In genomic region chr9:73045204-73045603, GRCm38 (mm10) we compare ENCODE assay signal across 8 mouse cellular contexts. TPM values are rescaled to one million over a fixed set of nuclear protein-coding genes. Genes with fewer than 3 reads are reported as not detected.
A peak's percentile ranks its signal among the peaks of the same experiment; 100 is the strongest.
DNase-seq lines count a peak whose midpoint lies in the region; ATAC-seq and TF ChIP-seq lines count a peak whose summit lies in the region.

No protein-coding gene starts in this region.

- 14% methylated on average over 7 of the region's 7 CpGs for WGBS in hindbrain, embryonic 10.5 days
- WGBS in liver, embryonic 15.5 days (ENCODE audit: insufficient replicate concordance), result 8% methylated on average over 7 of the region's 7 CpGs

- peak overlapping the region; percentile 85 for H3K27ac ChIP-seq in layer of hippocampus, adult 2 months
- peak overlapping the region; percentile 57 for H3K27ac ChIP-seq in hindbrain, embryonic 10.5 days
- peak overlapping the region; percentile 43 for H3K27ac ChIP-seq in liver, embryonic 15.5 days (replicated peaks)

- peaks cover 16% of the 10 kb centered on the region for H3K27me3 ChIP-seq in hindbrain, embryonic 10.5 days (ENCODE audit: insufficient read depth, poor library complexity, severe bottlenecking)
- H3K27me3 ChIP-seq in liver, embryonic 15.5 days, result no peaks in the 10 kb centered on the region

- peaks cover 27% of the 10 kb centered on the region for H3K4me1 ChIP-seq in hindbrain, embryonic 10.5 days (replicated peaks)
- peaks cover 27% of the 10 kb centered on the region for H3K4me1 ChIP-seq in liver, embryonic 15.5 days (replicated peaks)

- H3K4me2 ChIP-seq in liver, embryonic 15.5 days, result peak overlapping the region; percentile 86

- no peaks in the 10 kb centered on the region for H3K36me3 ChIP-seq in hindbrain, embryonic 10.5 days
- H3K36me3 ChIP-seq in liver, embryonic 15.5 days (replicated peaks), result no peaks in the 10 kb centered on the region

- no peak for DNase-seq in layer of hippocampus, adult 2 months (ENCODE audit: low spot score in 2 of 2)
- DNase-seq in layer of hippocampus, postnatal 10 days (ENCODE audit: low spot score in 2 of 2), result no peak
- DNase-seq in cerebellum, adult 8-10 months, result peak; percentile 41
- peak; percentile 21 for DNase-seq in hindbrain, embryonic 10.5 days (ENCODE audit: low spot score)
- peak; percentile 31 for DNase-seq in thymus, postnatal 14 days
- DNase-seq in layer of hippocampus, postnatal 25 days (ENCODE audit: extremely low spot score in 1 of 2, low spot score in 1 of 2), result no peak
- no peak for DNase-seq in urinary bladder, postnatal 36 days (ENCODE audit: low spot score in 2 of 2)

- H3K9ac ChIP-seq in liver, embryonic 15.5 days, result peak overlapping the region; percentile 46

- no peaks in the 10 kb centered on the region for H3K9me3 ChIP-seq in hindbrain, embryonic 10.5 days
- H3K9me3 ChIP-seq in liver, embryonic 15.5 days (replicated peaks), result no peaks in the 10 kb centered on the region

- TF ChIP-seq CTCF in layer of hippocampus, adult 2 months (conservative IDR thresholded peaks at IDR 0.05), result no peak

- peak overlapping the region; percentile 66 for H3K4me3 ChIP-seq in layer of hippocampus, adult 2 months
- H3K4me3 ChIP-seq in hindbrain, embryonic 10.5 days, result peak overlapping the region; percentile 59
- H3K4me3 ChIP-seq in liver, embryonic 15.5 days (replicated peaks), result peak overlapping the region; percentile 60

- ATAC-seq in liver, embryonic 15.5 days (ENCODE audit: insufficient read depth), result no peak

RNA-seq across cellular contexts. Expression of gene Rab27a, which starts 0.6 kb away (rescaled TPM):
- total RNA-seq in layer of hippocampus, adult 2 months (2021), result 10 to 100 TPM; 14.5 to 17.3 TPM
- total RNA-seq in layer of hippocampus, postnatal 10 days (2021), result 1 to 10 TPM; 7.1 to 8.7 TPM
- 1.5 and 2.1 TPM in 2 replicates for polyA plus RNA-seq in hindbrain, embryonic 10.5 days (2016; fragmentation: Nextera tagmentation; extraction: Ambion mirVana)
- 6.6 and 7.5 TPM in 2 replicates for polyA plus RNA-seq in liver, embryonic 15.5 days (2015; fragmentation: Nextera tagmentation; extraction: Ambion mirVana)
- 10 to 100 TPM; 11.4 to 11.9 TPM for total RNA-seq in layer of hippocampus, postnatal 25 days (2021)

RNA-seq across cellular contexts. Expression of gene Pigb, which starts 5.0 kb away (rescaled TPM):
- 10 to 100 TPM; 16.8 to 17.7 TPM for total RNA-seq in layer of hippocampus, adult 2 months (2021)
- total RNA-seq in layer of hippocampus, postnatal 10 days (2021), result 10 to 100 TPM; 14.9 to 16.4 TPM
- polyA plus RNA-seq in hindbrain, embryonic 10.5 days (2016; fragmentation: Nextera tagmentation; extraction: Ambion mirVana), result 15.0 and 15.8 TPM in 2 replicates
- polyA plus RNA-seq in liver, embryonic 15.5 days (2015; fragmentation: Nextera tagmentation; extraction: Ambion mirVana), result 4.3 and 4.6 TPM in 2 replicates
- total RNA-seq in layer of hippocampus, postnatal 25 days (2021), result 10 to 100 TPM; 13.7 to 18.1 TPM

RNA-seq across cellular contexts. Expression of gene Khdc3, which starts 56.4 kb away (rescaled TPM):
- 1 to 10 TPM; 3.8 to 5.4 TPM for total RNA-seq in layer of hippocampus, adult 2 months (2021)
- 1 to 10 TPM; 2.7 TPM for total RNA-seq in layer of hippocampus, postnatal 10 days (2021)
- 0.20 TPM in 1 of 2 replicates, not detected in the other for polyA plus RNA-seq in hindbrain, embryonic 10.5 days (2016; fragmentation: Nextera tagmentation; extraction: Ambion mirVana)
- polyA plus RNA-seq in liver, embryonic 15.5 days (2015; fragmentation: Nextera tagmentation; extraction: Ambion mirVana), result 0.05 TPM in 1 of 2 replicates, not detected in the other
- total RNA-seq in layer of hippocampus, postnatal 25 days (2021), result 1 to 10 TPM; 3.9 to 4.6 TPM

RNA-seq across cellular contexts. Expression of gene Gm20509, which starts 57.1 kb away (rescaled TPM):
- under 1 TPM in 1 of 2 experiments, not detected in 1; 0.91 TPM for total RNA-seq in layer of hippocampus, adult 2 months (2021)
- total RNA-seq in layer of hippocampus, postnatal 10 days (2021), result not detected
- not detected in 2 replicates for polyA plus RNA-seq in hindbrain, embryonic 10.5 days (2016; fragmentation: Nextera tagmentation; extraction: Ambion mirVana)
- not detected in 2 replicates for polyA plus RNA-seq in liver, embryonic 15.5 days (2015; fragmentation: Nextera tagmentation; extraction: Ambion mirVana)
- 1 to 10 TPM in 1 of 2 experiments, under 1 TPM in 1; 0.42 to 1.1 TPM for total RNA-seq in layer of hippocampus, postnatal 25 days (2021)

RNA-seq across cellular contexts. Expression of gene Ccpg1, which starts 60.0 kb away (rescaled TPM):
- total RNA-seq in layer of hippocampus, adult 2 months (2021), result 100 to 1,000 TPM; 149 to 152 TPM
- total RNA-seq in layer of hippocampus, postnatal 10 days (2021), result 100 to 1,000 TPM; 117 to 124 TPM
- polyA plus RNA-seq in hindbrain, embryonic 10.5 days (2016; fragmentation: Nextera tagmentation; extraction: Ambion mirVana), result 20.3 and 21.9 TPM in 2 replicates
- polyA plus RNA-seq in liver, embryonic 15.5 days (2015; fragmentation: Nextera tagmentation; extraction: Ambion mirVana), result 11.4 and 11.8 TPM in 2 replicates
- total RNA-seq in layer of hippocampus, postnatal 25 days (2021), result 100 to 1,000 TPM; 134 to 158 TPM

Comparison
In these comparisons a context has a peak if more than half of its experiments do, and no peak if none do; other contexts are left out.
1. DNase-seq: peak in cerebellum, adult 8-10 months (single experiment), hindbrain, embryonic 10.5 days (single experiment) and thymus, postnatal 14 days (single experiment); none in layer of hippocampus, adult 2 months (0 of 2), layer of hippocampus, postnatal 10 days (0 of 2), layer of hippocampus, postnatal 25 days (0 of 2) and urinary bladder, postnatal 36 days (0 of 2).
2. Peak in every context shown above with its lines, with median percentiles within 50 percentile points of each other: H3K27ac ChIP-seq and H3K4me3 ChIP-seq.